Mouse (Mus musculus): ENCODE data around the gene Fpr2. TPM values are rescaled to one million over a fixed set of nuclear protein-coding genes. Genes with fewer than 3 reads are reported as not detected.
"Not testable (repeated sequence)": the region's sequence is repeated elsewhere in the genome, so short reads cannot be mapped to it uniquely, and the experiment has no call there.

Fpr2 gene
- total RNA-seq, 2 experiments from 2014 or later: 0.24 to 0.41 TPM

- DNase-seq: no peak
Measured at GRCm38 (mm10) chr17:17883840-17884239, 3.8 kb upstream of the Fpr2 start, which contains the start of gene Fpr1. Fpr1 (minus strand) TSS chr17:17883940.

GRCm38 (mm10) chr17:17889732-17890425, 2.3 kb downstream of the Fpr2 start:
- DNase-seq: no peak

DNA sequence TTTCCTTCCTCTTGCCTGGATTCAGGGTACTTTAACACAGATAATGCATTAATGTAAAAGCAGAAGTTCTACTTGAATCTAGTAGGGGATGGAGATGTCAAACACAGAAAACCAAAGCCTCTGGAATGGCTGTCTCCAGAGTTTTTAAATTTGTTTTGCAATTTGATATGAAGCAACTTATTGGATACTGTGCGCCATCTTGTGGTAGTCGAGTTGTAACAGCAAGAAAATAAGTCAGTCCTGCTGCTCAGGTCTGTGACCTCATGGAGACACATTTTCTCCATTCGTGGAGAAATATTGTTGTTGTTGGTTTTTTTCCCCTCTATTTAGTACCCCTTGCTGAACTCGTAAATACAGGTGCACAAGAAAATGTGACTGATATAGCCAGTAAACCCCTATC, 8.4 kb downstream of the Fpr2 start:
- DNase-seq: peak; percentile 43

DNA sequence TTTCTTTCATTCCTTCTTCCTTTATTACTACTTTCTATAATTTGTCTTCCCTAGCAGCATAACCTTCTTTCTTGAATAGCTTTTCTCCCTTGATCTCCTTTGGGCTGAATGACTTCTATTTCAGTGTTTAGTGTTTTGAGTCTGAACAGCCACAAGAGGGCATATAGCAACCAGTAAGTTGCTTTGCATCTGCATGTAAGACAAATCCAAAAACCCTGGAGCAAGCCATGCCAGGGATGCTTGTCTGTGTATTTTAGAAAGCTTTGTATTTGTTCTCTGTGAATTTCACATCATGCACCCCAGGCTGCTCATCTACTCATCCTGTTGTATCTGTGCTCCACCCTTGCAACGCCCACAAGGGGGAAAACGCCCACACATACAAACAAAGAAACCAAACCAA, 11.6 kb downstream of the Fpr2 start:
- no peak for DNase-seq

DNA sequence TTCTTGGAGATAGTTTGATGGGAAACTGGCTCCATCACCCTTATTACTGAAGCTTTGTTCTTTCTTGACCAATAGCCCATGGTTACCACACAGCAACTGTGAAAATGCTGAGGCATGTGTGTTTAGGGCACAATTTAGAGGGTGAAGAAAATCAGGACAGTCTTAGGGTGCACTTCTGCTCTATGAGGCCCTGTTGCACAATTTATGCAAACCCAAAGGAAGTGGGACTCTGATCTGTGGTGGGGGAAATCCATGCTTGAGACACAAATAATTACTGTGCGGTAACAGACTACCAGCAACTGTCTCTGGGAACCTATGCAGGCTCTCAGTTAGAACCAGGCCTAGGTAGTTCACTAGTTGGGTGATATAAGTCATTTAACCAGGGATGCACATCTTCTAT, 13.1 kb downstream of the Fpr2 start:
- no peak for DNase-seq

- DNase-seq: peak; percentile 84
Measured at GRCm38 (mm10) chr17:17909636-17910421, 22.2 kb downstream of the Fpr2 start.

GRCm38 (mm10) chr17:17912618-17913017, 25.0 kb downstream of the Fpr2 start:
- not testable (repeated sequence) for DNase-seq

- no peak for DNase-seq
Measured at GRCm38 (mm10) chr17:17917376-17917775, 29.8 kb downstream of the Fpr2 start.

DNA sequence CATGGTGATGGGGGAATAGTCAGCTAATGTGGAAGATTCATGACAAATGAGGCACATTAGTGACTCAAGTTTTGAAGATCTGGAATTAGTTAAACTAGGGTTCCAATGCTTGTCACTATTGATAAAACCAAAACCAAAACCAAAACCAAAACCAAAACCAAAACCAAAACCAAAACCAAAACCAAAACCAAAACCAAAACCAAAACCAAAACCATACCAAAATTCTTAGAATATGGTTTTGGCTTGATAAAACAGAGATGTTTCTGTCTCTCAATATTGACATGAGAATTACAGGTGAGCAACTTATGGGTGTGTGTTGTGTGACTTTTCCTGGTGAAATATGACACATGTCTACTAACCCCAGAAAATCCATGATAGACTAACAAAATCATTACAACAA, 30.2 kb downstream of the Fpr2 start:
- DNase-seq: no peak

Other genes with a start within 250 kb of the Fpr2 start
- not detected for gene Vmn2r90, start 184.1 kb upstream of the Fpr2 start, total RNA-seq (2021)
- gene Spaca6, start 60.7 kb upstream of the Fpr2 start, total RNA-seq (2021): 10 to 100 TPM; 36.1 to 38.8 TPM
- gene Has1, start 32.6 kb upstream of the Fpr2 start, total RNA-seq (2021): 1 to 10 TPM in 1 of 2 experiments, under 1 TPM in 1; 0.55 to 1.4 TPM
- gene Fpr1, start 3.9 kb upstream of the Fpr2 start, total RNA-seq (2021): not detected
- gene Fpr3, start within 50 bp of the Fpr2 start, total RNA-seq (2021): not detected
- gene Fpr-rs4, start 133.9 kb downstream of the Fpr2 start, total RNA-seq (2021): not detected
- not detected for gene Vmn2r124, start 161.6 kb downstream of the Fpr2 start, total RNA-seq (2021)
- gene Vmn2r91, start 197.2 kb downstream of the Fpr2 start, total RNA-seq (2021): not detected

All from heart, postnatal 4 days (tissue).